Mouse (Mus musculus): ENCODE data around the gene Tmem106c.

DNA sequence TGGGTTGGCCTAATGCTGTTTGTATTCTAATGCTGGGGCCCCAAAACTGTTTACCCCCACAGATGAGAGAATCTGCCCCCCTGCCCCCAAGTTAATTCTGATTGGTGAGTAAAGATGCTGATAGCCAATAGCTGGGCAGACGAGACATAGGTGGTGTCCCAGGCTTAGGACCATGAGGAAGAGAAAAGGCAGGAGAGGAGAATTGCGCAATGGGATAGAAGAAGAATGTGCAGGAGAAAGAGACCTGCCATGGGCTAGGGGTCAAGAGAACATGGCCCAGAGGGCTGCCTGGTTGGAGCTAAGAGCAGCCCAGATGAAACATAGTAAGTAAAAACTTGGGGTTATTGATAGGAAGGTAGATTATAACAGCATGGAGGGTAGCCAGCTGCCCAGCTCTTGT is 23.9 kb upstream of the Tmem106c start:
- no peak for TF ChIP-seq EP300 (IDR thresholded peaks at IDR 0.05; ENCODE audit: low read depth)
- TF ChIP-seq CTCF (IDR thresholded peaks at IDR 0.05; ENCODE audit: low read depth), result no peak

Measured in liver, postnatal 0 days (tissue).